Mouse (Mus musculus): ENCODE data around the gene Ice2. TPM values are rescaled to one million over a fixed set of nuclear protein-coding genes. Genes with fewer than 3 reads are reported as not detected.
A peak's percentile ranks its signal among the peaks of the same experiment; 100 is the strongest.

The Ice2 gene
- polyA plus RNA-seq, 1 experiment from 2014 or later, result 22.2 TPM

DNA sequence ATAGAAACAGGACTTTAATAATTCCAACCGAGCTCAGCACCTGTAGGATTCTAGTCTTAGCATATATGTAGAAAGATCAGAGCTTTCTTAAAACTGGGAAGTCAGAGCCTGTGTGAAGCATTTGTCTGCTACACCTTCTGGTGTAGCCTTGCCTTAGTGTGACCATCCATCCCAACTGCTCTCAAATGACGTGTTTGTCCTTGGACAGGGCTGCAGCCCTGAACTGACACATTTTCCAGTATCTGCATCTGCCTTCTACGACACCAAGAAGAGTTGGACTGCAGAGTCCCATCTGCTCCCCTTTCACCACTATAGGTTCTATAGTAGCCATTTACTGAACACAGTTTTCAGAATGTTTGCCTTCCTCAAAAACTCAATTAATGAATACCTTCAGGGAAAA, 32.8 kb downstream of the Ice2 start:
- H3K4me1 ChIP-seq, result peaks cover 26% of the 10 kb centered on the region
- 87% methylated on average over 3 of the region's 3 CpGs for WGBS
- no peaks in the 10 kb centered on the region for H3K9me3 ChIP-seq
- peaks cover 44% of the 10 kb centered on the region for H3K36me3 ChIP-seq
- H3K27ac ChIP-seq, result no peak overlapping the region; the same call in 1 of the 2 replicates
- H3K27me3 ChIP-seq, result no peaks in the 10 kb centered on the region
- no peak overlapping the region for H3K4me3 ChIP-seq
- no peak for ATAC-seq (ENCODE audit: low FRiP score, low read depth)
- H3K9ac ChIP-seq, result no peak overlapping the region
- no peak overlapping the region for H3K4me2 ChIP-seq (replicated peaks)

DNA sequence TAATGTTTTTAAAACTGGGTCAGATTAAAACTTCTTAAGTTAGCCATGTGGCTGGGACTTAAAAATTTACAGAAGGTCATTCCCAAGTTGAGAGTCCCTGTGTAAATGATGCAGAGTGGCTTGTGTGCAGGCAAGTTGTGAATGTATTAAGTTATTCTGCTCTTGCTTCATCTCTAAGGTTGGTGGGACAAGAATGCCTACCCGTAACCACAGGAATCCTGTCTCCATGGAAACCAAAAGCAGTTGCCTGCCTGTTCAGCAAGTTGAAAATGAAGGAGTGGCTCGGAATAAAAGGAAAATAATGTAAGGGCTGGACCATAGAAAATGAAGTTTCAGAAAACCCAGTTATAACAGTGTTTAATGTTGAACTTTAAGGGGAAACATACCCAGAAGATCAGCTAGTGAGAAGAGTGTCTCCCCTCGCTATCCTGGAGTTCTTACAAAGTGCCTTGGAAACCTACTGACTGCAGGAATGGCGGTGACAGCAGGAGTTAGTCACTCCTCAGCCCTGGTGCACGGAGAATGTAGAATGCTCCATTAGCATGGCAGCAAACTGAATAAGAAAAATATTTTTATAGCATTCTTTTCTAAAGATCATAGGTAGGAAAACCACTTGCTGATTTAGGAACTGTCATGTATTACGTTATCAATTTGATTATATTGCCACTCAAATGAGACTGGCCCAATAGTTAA, 34.3 kb downstream of the Ice2 start:
- Histone ChIP-seq H3K4me3 (no peak overlapping the region), H3K27ac (peak overlapping the region; percentile 83), H3K9ac (no peak overlapping the region), H3K27me3 (no peaks in the 10 kb centered on the region), H3K36me3 (peaks cover 39% of the 10 kb centered on the region), H3K9me3 (no peaks in the 10 kb centered on the region), H3K4me1 (peaks cover 22% of the 10 kb centered on the region), H3K4me2 (replicated peaks) (peak overlapping the region; percentile 38; the same call in 1 of the 2 replicates)
- ATAC-seq (ENCODE audit: low FRiP score, low read depth), result no peak
- 49% methylated on average over 6 of the region's 6 CpGs for WGBS

DNA sequence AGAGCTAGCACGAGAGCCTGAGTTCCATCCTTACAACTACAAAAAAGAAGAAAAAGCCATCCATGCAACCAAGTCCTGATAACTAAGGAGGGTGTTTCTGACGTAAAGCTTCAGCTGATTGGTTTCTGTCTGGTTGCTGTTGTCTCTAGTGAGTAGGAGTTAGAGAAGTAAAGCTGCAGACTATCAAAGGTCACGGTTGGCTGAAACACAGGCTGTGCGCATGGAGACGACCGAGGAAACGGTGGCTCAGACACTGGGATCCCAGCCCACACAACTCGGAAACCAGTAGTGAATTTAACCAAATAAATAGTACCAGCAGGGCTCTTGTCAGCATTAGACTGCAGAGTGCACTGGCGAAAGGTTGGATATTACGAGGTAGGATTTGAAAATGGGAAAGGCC, 37.5 kb downstream of the Ice2 start:
- 78% methylated on average over 10 of the region's 10 CpGs for WGBS
- no peak overlapping the region for H3K4me2 ChIP-seq (replicated peaks)
- H3K9ac ChIP-seq, result no peak overlapping the region

DNA sequence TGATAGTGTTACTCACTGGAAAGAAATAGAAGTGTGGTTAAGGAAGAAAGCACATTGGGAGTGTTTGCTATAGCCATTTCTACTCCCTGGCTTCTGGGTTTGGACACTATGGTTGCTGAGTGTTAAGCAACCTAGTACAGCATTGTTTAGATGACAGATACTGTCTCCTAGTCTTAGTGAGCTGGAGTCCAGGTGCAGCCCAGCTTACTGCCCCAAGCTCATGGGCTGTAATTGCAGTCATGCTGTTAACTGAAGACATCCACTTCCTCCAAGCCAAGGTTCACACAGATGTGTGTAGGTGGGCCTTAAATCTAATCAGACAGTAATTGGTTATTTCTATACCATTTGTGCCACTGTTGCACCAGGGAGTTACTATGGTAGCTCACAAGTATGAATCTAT, 38.0 kb downstream of the Ice2 start:
- ATAC-seq (ENCODE audit: low FRiP score, low read depth), result no peak
- H3K36me3 ChIP-seq, result peaks cover 9% of the 10 kb centered on the region
- no peaks in the 10 kb centered on the region for H3K9me3 ChIP-seq
- no peaks in the 10 kb centered on the region for H3K27me3 ChIP-seq
- no peak overlapping the region for H3K27ac ChIP-seq
- H3K9ac ChIP-seq, result no peak overlapping the region
- no peak overlapping the region for H3K4me2 ChIP-seq (replicated peaks)
- no peak overlapping the region for H3K4me3 ChIP-seq
- peaks cover 27% of the 10 kb centered on the region for H3K4me1 ChIP-seq

More for the DNA sequence above, 37.5 kb downstream of the Ice2 start:
- H3K27me3 ChIP-seq, result no peaks in the 10 kb centered on the region
- ATAC-seq (ENCODE audit: low FRiP score, low read depth), result no peak
- peaks cover 29% of the 10 kb centered on the region for H3K4me1 ChIP-seq
- H3K9me3 ChIP-seq, result no peaks in the 10 kb centered on the region
- peaks cover 14% of the 10 kb centered on the region for H3K36me3 ChIP-seq
- no peak overlapping the region for H3K27ac ChIP-seq
- no peak overlapping the region for H3K4me3 ChIP-seq

DNA sequence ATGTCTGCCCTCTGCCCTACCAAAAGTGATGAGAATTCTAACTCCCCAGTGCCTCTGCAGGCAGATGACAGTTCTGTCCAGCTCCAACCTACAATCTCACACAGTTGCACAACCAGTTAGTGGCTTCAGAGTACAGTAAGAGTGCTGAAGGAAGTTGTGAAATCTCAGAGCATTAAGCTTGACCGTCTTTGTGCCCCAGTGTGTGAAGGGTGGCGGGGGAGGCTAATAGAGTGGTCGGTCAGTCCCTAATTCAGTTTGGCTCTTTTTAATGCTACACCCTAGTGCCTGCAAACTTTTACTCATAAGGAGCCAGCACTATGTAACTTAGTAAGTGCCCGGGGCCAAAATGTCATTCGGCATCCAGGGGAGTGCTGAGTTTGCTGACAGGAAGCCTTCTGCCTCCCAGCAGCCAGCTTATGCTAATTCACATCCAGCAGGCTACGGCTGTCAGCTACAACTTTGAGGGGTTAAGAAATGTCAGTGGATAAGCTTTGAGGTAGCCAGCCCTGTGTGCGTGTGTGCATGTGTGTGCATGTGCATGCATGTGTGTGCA, 42.2 kb downstream of the Ice2 start:
- ATAC-seq (ENCODE audit: low FRiP score, low read depth), result no peak
- Histone ChIP-seq H3K9ac (no peak overlapping the region), H3K9me3 (no peaks in the 10 kb centered on the region), H3K4me2 (replicated peaks) (no peak overlapping the region), H3K4me1 (peaks cover 18% of the 10 kb centered on the region), H3K4me3 (no peak overlapping the region), H3K36me3 (no peaks in the 10 kb centered on the region), H3K27ac (no peak overlapping the region), H3K27me3 (no peaks in the 10 kb centered on the region)
- WGBS, result 23% methylated on average over 7 of the region's 7 CpGs

DNA sequence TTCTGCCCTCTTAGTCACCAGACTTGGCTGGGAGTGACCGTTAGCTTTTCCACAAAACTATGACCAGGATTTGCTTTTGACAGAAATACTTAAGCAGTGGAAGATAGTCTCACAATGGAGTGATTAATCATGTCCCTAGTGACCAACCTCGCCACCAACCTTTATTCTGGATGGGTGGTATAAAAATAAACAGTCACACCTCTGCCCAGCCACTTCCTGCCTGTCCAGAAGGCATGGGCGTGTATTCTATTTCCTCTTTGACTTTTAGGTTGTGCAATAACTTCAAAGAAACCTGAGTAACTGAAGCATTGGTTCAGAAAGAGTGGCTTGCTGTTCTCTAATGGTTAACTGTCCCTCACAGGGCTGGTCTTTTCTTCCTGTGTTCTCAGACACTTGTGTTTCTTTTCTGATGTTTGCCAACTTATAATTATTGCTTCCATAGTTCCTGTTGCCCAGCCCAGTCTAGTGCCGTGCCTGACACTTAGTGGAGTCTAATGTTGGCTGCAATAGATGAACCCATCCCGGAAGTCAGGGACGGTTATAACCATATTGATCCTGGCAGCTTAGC, 44.8 kb downstream of the Ice2 start:
- Histone ChIP-seq H3K9me3 (no peaks in the 10 kb centered on the region), H3K36me3 (no peaks in the 10 kb centered on the region), H3K27ac (no peak overlapping the region), H3K4me1 (peaks cover 18% of the 10 kb centered on the region), H3K9ac (no peak overlapping the region), H3K4me3 (no peak overlapping the region), H3K27me3 (no peaks in the 10 kb centered on the region), H3K4me2 (replicated peaks) (no peak overlapping the region)
- 65% methylated on average over 6 of the region's 6 CpGs for WGBS
- no peak for ATAC-seq (ENCODE audit: low FRiP score, low read depth)

DNA sequence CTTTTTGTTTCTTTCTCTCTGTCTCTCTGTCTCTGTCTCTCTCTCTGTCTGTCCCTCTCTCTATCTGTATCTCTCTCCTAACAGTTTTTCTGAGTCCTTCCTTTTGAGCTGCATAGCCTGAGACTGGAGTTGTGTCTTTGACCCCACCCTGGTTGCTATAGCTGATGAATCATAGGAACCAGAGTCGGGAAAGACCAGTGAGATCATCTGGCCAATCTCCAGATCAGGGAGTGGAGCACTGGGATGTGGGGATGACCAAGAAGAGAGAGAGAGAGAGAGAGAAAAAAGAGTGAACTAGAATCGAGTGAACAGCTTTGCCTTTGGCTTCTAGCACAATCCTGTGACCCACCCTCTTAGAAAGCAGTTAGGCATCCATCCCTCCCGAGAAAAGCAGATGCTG, 45.5 kb downstream of the Ice2 start:
- peaks cover 18% of the 10 kb centered on the region for H3K4me1 ChIP-seq
- no peaks in the 10 kb centered on the region for H3K9me3 ChIP-seq
- ATAC-seq (ENCODE audit: low FRiP score, low read depth), result no peak
- H3K27me3 ChIP-seq, result no peaks in the 10 kb centered on the region
- 44% methylated on average over 3 of the region's 3 CpGs for WGBS
- H3K9ac ChIP-seq, result no peak overlapping the region
- H3K36me3 ChIP-seq, result no peaks in the 10 kb centered on the region
- H3K4me2 ChIP-seq (replicated peaks), result no peak overlapping the region
- no peak overlapping the region for H3K4me3 ChIP-seq
- H3K27ac ChIP-seq, result no peak overlapping the region

DNA sequence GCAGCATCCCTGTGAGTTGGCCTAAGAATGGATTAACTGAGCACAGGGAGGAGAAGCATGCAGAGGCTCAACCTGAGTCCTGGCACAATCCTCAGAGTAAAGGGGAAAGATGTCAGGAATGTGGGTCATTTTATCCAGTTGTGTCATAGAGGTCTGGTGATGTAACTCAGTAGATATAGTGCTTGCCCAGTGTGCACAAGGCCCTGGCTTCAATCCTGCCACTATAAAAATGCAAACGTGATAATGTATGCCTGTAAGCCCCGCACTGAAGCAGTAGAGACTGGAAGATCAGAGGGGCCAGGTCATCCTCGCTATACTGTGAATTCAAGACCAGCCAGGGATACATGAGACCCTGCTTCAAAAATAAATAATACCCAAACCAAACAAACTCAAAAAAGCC, 51.1 kb downstream of the Ice2 start:
- no peak overlapping the region for H3K27ac ChIP-seq
- no peak overlapping the region for H3K9ac ChIP-seq
- H3K9me3 ChIP-seq, result no peaks in the 10 kb centered on the region
- 69% methylated on average over 3 of the region's 3 CpGs for WGBS
- ATAC-seq (ENCODE audit: low FRiP score, low read depth), result no peak
- H3K4me1 ChIP-seq, result peaks cover 15% of the 10 kb centered on the region
- H3K27me3 ChIP-seq, result no peaks in the 10 kb centered on the region
- no peaks in the 10 kb centered on the region for H3K36me3 ChIP-seq
- H3K4me2 ChIP-seq (replicated peaks), result no peak overlapping the region
- H3K4me3 ChIP-seq, result no peak overlapping the region

DNA sequence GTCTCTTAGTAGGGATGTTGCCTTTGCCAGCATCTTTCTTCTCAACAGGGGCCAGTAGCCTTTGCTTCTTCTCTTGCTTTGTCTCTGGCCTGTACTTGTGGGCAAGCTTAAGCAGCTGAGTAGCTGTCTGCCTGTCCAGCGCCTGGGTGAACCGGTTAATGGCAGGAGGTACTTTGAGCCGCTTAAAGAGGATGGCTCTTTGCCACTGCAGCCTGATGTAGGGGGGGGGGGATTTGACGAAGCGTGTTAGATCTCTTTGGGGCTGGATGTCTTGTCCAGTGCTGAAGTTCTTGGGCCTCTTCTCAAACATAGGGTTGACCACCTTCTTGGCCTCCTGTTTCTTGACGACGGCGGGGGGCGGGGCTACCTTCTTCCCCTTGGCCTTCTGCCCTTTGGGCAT, 52.9 kb downstream of the Ice2 start:
- 79% methylated on average over 9 of the region's 9 CpGs for WGBS
- no peaks in the 10 kb centered on the region for H3K9me3 ChIP-seq
- no peaks in the 10 kb centered on the region for H3K36me3 ChIP-seq
- no peak overlapping the region for H3K27ac ChIP-seq
- no peak for ATAC-seq (ENCODE audit: low FRiP score, low read depth)
- no peak overlapping the region for H3K4me2 ChIP-seq (replicated peaks)
- H3K27me3 ChIP-seq, result no peaks in the 10 kb centered on the region
- no peak overlapping the region for H3K4me3 ChIP-seq
- peaks cover 28% of the 10 kb centered on the region for H3K4me1 ChIP-seq
- no peak overlapping the region for H3K9ac ChIP-seq

DNA sequence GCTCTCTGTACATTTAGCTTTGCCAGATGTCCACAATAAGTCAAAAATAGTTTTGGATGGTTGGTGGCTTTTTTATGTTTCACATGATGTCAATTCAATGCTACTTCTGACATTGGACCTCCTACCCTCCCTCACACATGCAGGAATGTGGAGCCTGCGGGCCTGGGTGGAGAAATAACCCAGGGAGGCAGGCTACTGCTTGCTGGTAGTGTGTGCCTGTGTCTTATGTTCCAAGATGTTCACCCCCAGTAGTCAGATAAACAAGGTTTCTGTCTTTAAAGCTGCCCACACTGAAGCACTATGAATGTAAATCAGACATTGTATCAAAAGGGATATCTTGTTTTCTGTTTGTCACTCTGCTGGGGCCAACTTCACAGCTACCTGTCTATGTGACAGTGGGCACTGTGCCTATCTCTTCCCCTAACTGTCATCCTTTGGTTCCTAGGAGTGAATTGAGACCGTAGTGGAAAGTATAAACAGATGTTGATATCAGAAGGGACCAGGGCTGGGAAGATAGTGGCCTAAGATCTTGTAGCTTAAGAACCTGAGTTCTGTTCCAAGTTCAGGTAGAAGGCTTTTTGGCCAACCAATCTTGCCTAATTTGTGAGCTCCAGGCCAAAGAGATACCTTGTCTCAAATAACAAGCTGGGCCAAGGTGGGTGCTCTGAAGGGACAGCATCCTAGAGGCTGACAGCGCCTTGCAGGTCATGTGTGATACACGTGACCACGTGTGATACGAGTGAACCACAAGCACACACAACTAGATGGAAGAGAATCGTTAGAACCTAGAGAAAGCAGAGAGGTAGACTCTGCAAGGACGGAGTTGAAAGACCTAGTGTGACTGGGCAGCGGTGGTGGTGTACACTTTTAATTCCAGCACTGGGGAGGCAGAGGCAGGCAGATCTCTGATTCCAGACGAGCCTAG, 54.4 kb downstream of the Ice2 start:
- Histone ChIP-seq H3K36me3 (peaks cover 4% of the 10 kb centered on the region; the same call in 1 of the 2 replicates), H3K9ac (no peak overlapping the region), H3K27ac (peak overlapping the region; percentile 96), H3K4me3 (no peak overlapping the region), H3K4me2 (replicated peaks) (peak overlapping the region; percentile 73; the same call in 1 of the 2 replicates), H3K9me3 (no peaks in the 10 kb centered on the region), H3K27me3 (no peaks in the 10 kb centered on the region), H3K4me1 (peaks cover 44% of the 10 kb centered on the region)
- no peak for ATAC-seq (ENCODE audit: low FRiP score, low read depth)
- WGBS, result 89% methylated on average over 10 of the region's 10 CpGs

DNA sequence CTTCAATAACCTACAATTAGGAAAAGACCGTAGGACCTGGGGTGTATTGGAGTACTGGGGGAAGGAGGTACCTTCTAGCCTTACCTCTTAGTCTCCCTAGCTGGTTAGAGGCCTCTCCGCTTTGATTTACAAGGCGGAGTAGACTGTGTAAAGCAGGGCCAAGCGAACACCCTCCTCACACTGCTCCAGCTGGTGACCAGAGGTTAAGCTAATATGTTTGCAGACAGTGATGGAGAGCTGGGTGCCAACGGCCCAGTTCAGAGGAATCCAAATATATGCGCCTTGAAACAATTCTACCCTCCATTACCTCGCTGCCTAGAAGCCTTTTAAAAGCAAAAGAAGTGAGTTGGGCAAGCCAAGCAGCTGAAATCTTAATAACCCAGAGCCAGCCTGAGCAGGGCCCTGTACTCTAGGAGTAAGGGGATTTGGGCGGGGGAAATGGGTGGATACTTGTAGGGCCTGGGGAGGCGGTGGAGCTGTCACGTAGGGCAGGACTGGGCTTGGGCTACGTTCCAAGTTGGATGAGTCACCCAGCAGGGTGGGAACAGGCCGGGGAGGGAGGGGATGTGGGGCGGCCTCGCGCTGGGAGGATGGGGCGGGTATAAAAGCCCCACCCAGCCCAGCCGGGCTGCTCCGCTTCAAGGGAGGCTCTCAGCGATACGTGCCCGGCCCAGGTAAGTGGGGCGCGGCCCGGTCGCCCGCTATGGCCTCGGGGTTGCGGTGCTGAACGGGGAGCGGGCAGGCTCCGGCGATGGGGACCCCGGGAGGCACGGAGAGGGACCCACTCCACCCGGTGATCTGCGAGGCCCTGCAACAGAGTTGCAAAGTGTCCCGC, 55.6 kb downstream of the Ice2 start, which contains the start of gene Anxa2:
Gene Anxa2 (plus strand): TSS at position 555 of the 835 bp plus-strand sequence.
- Histone ChIP-seq H3K27ac (peak within 1 kb of the TSS; percentile 96), H3K9ac (peak within 1 kb of the TSS; percentile 88), H3K4me1 (peaks cover 55% of the 10 kb centered on the region), H3K4me2 (replicated peaks) (peak within 1 kb of the TSS; percentile 73), H3K4me3 (peak within 1 kb of the TSS; percentile 74), H3K9me3 (no peaks in the 10 kb centered on the region), H3K27me3 (no peaks in the 10 kb centered on the region), H3K36me3 (peaks cover 4% of the 10 kb centered on the region; the same call in 1 of the 2 replicates)
- WGBS, result 6% methylated on average over 37 of the region's 37 CpGs
- ATAC-seq (ENCODE audit: low FRiP score, low read depth), result peak; percentile 92

Data from limb, embryonic 13.5 days (tissue).